Mouse (Mus musculus): ENCODE data around the gene Scarf1.

GRCm38 (mm10) chr11:75540710-75541581, 27.6 kb downstream of the Scarf1 start:
- no peak for TF ChIP-seq CTCF (IDR thresholded peaks at IDR 0.05; ENCODE audit: low read depth)
- no peak for TF ChIP-seq EP300 (IDR thresholded peaks at IDR 0.05; ENCODE audit: low read depth)

Data from liver, embryonic 14.5 days (tissue).